Mouse (Mus musculus) kidney, adult 2 months (tissue): ENCODE results near the gene B4galnt1. TPM values are rescaled to one million over a fixed set of nuclear protein-coding genes. Genes with fewer than 3 reads are reported as not detected.
A peak's percentile ranks its signal among the peaks of the same experiment; 100 is the strongest.
"Not testable (repeated sequence)": the region's sequence is repeated elsewhere in the genome, so short reads cannot be mapped to it uniquely, and the experiment has no call there.

Experiments used
- DNase-seq: peaks from one replicate; pipeline ENCODE4 v3.0.0; 2021
- H3K27ac ChIP-seq: fragments of 200-500 bp; 2 replicates; pipeline ENCODE4 v1.5.1; 2012; ENCODE audit warnings: low read depth, low read length, control low read depth, inconsistent platforms; ENCODE audit not compliant: insufficient read depth
- H3K27me3 ChIP-seq: fragments of 200-500 bp; replicated peaks from 2 replicates; pipeline ENCODE4 v1.6.1; 2012; ENCODE audit warnings: mild to moderate bottlenecking, moderate library complexity, low read length, inconsistent platforms; ENCODE audit not compliant: control insufficient read depth, insufficient read depth
- H3K36me3 ChIP-seq: fragments of 200-500 bp; 2 replicates; pipeline ENCODE4 v1.6.1; 2012; ENCODE audit warnings: mild to moderate bottlenecking, moderate library complexity, low read length, inconsistent platforms; ENCODE audit not compliant: control insufficient read depth, insufficient read depth
- H3K4me1 ChIP-seq: fragments of 200-500 bp; 2 replicates; pipeline ENCODE4 v1.6.1; 2011; ENCODE audit warnings: low read length; ENCODE audit not compliant: control insufficient read depth, insufficient read depth
- H3K4me3 ChIP-seq: fragments of 200-500 bp; 2 replicates; pipeline ENCODE4 v1.5.1; 2011; ENCODE audit warnings: mild to moderate bottlenecking, low read depth, low read length, control low read depth; ENCODE audit not compliant: insufficient read depth
- CTCF ChIP-seq: fragments of 200-500 bp; conservative IDR thresholded peaks from 2 replicates; pipeline ENCODE4 v1.5.1; 2011; ENCODE audit warnings: low read depth, mild to moderate bottlenecking, control low read depth, low read length, moderate library complexity, mixed read lengths; ENCODE audit not compliant: insufficient read depth, insufficient read length
- POLR2A ChIP-seq: fragments of 200-500 bp; IDR thresholded peaks from one replicate; pipeline ENCODE4 v1.6.1; 2011; ENCODE audit warnings: low read depth, low read length, control low read depth
- WGBS: fragments of 180-500 bp; shearing (Covaris S2); methylation state at CpG from one replicate; pipeline ENCODE4 v1.1.7; 2018; 5-methylcytosine and 5-hydroxymethylcytosine counted together
- polyA plus RNA-seq: library from polyadenylated mRNA; depleted of rRNA; stranded (reverse); fragments of >200 nt; gene quantifications from 2 replicates; pipeline ENCODE4 v1.2.3, GENCODE M21; 2012

B4galnt1 gene
- polyA plus RNA-seq, 1 experiment: 27.5 TPM

DNA sequence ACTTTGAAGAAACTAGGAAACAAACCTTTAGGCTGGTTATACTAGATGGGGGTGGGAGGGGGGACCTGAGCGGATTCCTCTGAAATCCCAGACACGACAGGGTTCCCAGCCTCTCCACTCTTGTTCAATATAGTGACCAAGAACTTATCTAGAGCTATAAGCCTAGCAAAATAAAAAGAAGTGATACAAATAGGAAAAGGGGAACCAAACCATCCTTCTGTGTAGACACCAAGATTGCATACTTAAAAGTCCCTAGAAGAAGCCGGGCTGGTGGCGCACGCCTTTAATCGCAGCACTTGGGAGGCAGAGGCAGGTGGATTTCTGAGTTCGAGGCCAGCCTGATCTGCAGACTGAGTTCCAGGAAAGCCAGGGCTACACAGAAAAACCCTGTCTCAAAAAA lies 11.7 kb upstream of the B4galnt1 start:
- Histone ChIP-seq H3K4me3 (no peak overlapping the region), H3K4me1 (peaks cover 21% of the 10 kb centered on the region; the same call in 1 of the 2 replicates), H3K27me3 (no peaks in the 10 kb centered on the region), H3K36me3 (no peaks in the 10 kb centered on the region), H3K27ac (no peak overlapping the region)
- WGBS: 93% methylated on average over 7 of the region's 7 CpGs
- no peak for DNase-seq
- TF ChIP-seq POLR2A (no peak), CTCF (no peak)

DNA sequence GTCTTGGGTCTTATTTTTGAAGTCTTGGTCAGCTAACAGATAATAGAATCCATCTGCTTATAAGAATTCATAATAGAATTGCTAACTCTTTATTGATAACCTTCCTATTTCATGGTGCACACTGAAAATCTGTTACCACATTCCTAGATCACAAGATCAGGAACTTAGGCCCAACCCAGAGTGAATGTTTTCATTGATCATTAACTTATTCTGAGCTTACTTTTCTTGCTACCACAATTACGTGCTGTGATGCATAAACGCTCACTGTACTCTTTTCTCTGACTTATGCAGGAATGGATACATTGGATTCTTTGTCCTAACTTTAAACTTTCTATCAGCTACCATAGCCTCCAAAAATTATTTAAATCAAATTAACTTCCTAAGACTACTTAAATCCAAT lies 10.8 kb upstream of the B4galnt1 start:
- 42% methylated on average over 2 of the region's 2 CpGs for WGBS
- no peaks in the 10 kb centered on the region for H3K36me3 ChIP-seq
- TF ChIP-seq POLR2A (no peak), CTCF (no peak)

DNA sequence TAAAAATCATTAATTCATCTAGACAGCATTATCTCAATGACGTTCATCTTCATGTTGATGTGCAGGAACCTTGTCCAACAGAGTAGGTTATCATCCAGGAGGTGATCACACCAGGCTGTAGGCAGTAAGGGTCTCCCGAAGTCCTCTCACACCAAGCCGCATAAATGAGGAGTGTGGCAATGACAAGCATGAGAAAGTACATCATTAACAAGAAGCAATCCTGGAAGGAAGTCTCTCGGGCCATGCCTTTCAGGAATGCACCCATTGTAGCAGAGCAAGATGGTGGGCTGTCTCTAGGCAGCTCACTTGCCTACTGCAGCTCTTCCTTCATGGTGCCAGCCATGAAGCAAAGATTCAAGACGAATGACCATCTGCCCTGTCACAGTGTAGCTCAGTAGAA lies 10.4 kb upstream of the B4galnt1 start:
- Histone ChIP-seq H3K36me3 (no peaks in the 10 kb centered on the region), H3K27me3 (no peaks in the 10 kb centered on the region), H3K4me1 (peaks cover 21% of the 10 kb centered on the region; the same call in 1 of the 2 replicates), H3K4me3 (no peak overlapping the region), H3K27ac (peak overlapping the region; percentile 56; the same call in 1 of the 2 replicates)
- WGBS: 32% methylated on average over 5 of the region's 5 CpGs
- DNase-seq: peak; percentile 49
- no peak for TF ChIP-seq POLR2A
- TF ChIP-seq CTCF: no peak

More for the DNA sequence above, 10.8 kb upstream of the B4galnt1 start:
- Histone ChIP-seq H3K4me1 (peaks cover 21% of the 10 kb centered on the region; the same call in 1 of the 2 replicates), H3K27me3 (no peaks in the 10 kb centered on the region), H3K4me3 (no peak overlapping the region), H3K27ac (peak overlapping the region; percentile 56; the same call in 1 of the 2 replicates)
- peak; percentile 74 for DNase-seq

DNA sequence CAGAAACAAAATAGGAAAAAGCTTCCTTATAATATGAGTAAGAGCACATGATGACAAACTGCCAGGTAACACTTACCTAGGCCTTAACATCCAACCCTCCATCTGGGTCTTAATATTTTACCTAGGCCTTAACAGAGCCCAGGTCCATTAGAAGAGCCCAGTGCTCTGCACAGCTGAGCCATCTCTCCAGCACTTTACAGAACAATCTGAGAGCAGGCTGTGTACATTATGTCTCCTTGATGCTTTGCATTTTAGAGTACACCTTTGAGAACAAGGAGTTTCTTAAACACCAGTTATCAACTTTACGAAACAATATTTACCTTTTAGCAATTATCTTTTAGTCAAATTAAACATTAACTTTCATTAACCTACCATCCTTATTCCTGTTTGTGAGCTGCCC lies 8.9 kb upstream of the B4galnt1 start:
- no peak for DNase-seq
- 48% methylated on average over 1 of the region's 1 CpGs for WGBS
- peaks cover 12% of the 10 kb centered on the region; the same call in 1 of the 2 replicates for H3K4me1 ChIP-seq
- H3K27ac ChIP-seq: no peak overlapping the region
- H3K36me3 ChIP-seq: no peaks in the 10 kb centered on the region
- H3K4me3 ChIP-seq: no peak overlapping the region
- TF ChIP-seq POLR2A (no peak), CTCF (no peak)
- no peaks in the 10 kb centered on the region for H3K27me3 ChIP-seq

DNA sequence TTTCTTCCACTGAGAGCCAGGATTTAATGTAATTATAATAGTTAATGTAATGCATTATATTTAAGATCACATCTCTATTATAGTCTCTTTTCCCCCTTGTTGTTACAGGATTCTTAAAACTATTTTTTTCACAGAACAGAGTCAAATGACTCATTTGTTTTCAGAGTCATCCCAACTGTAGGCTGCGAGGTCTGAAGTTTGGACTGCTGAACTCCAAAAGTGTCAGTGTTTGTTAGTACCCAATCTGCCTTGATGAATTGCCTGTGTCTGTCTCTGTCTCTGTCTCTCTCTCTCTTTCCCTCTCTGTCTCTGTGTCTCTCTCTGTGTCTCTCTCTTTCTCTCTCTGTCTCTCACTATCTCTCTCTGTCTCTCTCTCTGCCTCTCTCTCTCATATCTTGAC lies 8.5 kb upstream of the B4galnt1 start:
- Histone ChIP-seq H3K27ac (0 out of 2 replicates have a peak overlapping the region, but pooled peaks have one; percentile 23), H3K4me1 (peaks cover 12% of the 10 kb centered on the region; the same call in 1 of the 2 replicates), H3K27me3 (no peaks in the 10 kb centered on the region), H3K36me3 (no peaks in the 10 kb centered on the region), H3K4me3 (no peak overlapping the region)
- no peak for DNase-seq
- WGBS: 58% methylated on average over 1 of the region's 1 CpGs
- no peak for TF ChIP-seq POLR2A
- no peak for TF ChIP-seq CTCF

DNA sequence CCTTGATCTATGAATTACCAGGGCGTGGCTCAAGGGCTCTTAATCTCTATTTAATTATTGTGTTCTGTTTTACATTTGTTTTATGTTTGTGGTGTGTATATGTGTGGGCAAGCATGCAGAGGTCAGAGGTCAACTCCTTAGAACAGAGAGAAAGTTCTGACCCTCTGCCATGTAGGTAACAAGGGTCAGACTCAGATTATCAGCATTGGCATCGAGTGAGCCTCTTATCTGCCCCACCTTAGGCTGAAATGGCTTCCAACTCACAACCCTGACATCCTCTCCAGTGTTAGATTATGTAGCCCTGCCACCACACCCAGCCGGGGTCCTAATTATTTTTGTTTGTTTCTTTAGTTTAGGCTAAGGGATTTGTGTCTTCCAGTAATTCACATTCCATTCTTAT lies 6.6 kb upstream of the B4galnt1 start:
- H3K4me1 ChIP-seq: peaks cover 12% of the 10 kb centered on the region; the same call in 1 of the 2 replicates
- H3K27me3 ChIP-seq: no peaks in the 10 kb centered on the region
- no peak for DNase-seq
- WGBS: 79% methylated on average over 3 of the region's 3 CpGs
- no peak overlapping the region for H3K27ac ChIP-seq
- no peaks in the 10 kb centered on the region for H3K36me3 ChIP-seq
- no peak overlapping the region for H3K4me3 ChIP-seq
- TF ChIP-seq CTCF (no peak), POLR2A (no peak)

DNA sequence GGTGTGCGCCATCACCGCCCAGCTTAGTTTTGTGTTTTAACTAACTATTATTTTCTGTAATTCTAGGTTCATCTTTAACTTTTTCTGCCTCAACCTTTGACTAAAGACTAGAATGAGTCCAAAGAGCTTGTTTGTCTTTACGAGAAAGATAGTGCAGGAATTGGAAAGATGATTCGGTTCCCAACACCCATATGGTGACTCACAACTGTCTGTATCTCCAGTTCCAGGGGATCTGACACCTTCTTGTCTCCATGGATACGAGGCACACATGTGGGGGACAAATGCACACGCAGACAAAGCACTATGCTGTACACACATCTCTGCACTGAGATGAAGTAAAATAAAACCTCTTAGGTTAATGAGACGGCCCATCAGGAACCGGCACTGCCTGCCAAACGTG lies 4.9 kb upstream of the B4galnt1 start:
- WGBS: 63% methylated on average over 9 of the region's 9 CpGs
- DNase-seq: peak; percentile 39
- TF ChIP-seq POLR2A: no peak
- TF ChIP-seq CTCF: no peak
- H3K4me3 ChIP-seq: no peak overlapping the region
- H3K27ac ChIP-seq: no peak overlapping the region
- H3K4me1 ChIP-seq: peaks cover 9% of the 10 kb centered on the region; the same call in 1 of the 2 replicates
- no peaks in the 10 kb centered on the region for H3K36me3 ChIP-seq
- H3K27me3 ChIP-seq: no peaks in the 10 kb centered on the region

DNA sequence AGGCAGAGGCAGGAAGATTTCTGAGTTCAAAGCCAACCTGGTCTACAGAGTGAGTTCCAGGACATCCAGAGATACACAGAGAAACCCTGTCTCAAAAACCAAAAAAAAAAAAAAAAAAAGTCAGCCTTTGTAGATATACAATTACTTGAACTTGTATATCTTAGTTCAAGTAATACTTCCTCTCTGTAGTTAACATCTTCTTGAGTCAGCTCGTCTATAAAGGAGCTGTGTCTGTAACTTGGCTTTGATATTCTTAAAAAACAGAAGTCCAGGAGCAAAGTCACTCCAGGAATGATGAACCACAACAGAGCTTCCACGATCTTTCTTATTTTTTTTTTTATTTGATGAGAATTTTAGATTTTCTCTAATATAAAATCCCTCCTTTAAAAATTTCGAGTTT lies 4.3 kb upstream of the B4galnt1 start:
- no peak for DNase-seq
- WGBS: 73% methylated on average over 3 of the region's 3 CpGs
- Histone ChIP-seq H3K27me3 (peaks cover 2% of the 10 kb centered on the region; the same call in 1 of the 2 replicates), H3K4me1 (peaks cover 8% of the 10 kb centered on the region; the same call in 1 of the 2 replicates), H3K27ac (no peak overlapping the region), H3K36me3 (no peaks in the 10 kb centered on the region), H3K4me3 (no peak overlapping the region)
- TF ChIP-seq POLR2A (no peak), CTCF (no peak)

DNA sequence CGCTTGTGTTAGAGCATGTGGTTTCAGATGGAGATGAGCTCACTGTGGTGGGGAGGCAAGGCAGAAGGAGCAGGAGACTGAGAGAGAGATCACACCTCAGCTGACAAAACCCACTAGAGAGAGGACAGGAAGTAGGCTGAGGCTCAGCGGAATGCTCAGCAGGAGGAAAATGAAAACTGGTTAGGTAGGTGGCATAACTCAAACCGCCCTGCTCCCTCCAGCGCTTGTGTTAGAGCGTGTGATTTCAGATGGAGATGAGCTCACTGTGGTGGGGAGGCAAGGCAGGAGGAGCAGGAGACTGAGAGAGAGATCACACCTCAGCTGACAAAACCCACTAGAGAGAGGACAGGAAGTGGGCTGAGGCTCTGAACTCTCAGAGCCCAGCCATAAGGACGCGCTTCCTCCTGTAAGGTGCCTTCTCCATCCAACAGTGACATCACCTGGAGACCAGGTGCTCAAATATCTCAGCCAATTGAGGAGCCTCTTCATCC lies 2.2 kb upstream of the B4galnt1 start:
- H3K4me1 ChIP-seq, DNase-seq, H3K27me3 ChIP-seq, H3K27ac ChIP-seq, H3K36me3 ChIP-seq, H3K4me3 ChIP-seq: not testable (repeated sequence)
- 64% methylated on average over 7 of the region's 7 CpGs for WGBS
